Mouse (Mus musculus): ENCODE measurements around the gene Evi2a.

Evi2a gene

DNA sequence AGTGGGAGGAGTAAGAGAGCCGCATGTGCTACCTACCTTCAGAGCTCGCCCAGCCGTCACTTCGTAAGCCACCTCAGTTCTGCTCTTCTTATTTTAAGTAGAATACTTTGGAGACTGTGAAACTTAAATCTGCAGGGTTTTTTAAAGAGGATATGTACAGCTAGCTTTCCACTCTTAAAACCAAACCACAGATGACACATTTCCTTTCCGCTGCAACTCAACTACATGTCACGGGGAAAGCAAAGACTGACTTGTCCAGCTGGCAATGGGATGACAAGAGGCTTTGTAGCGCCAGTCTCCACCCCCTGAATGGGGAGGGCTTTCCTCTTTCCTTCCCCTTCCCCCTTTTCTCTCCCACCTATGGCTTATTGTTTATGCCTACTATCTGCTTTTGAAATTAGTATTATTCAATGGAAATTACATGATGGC lies at the start of gene Evi2a, which contains the start of gene Evi2:
TSS of gene Evi2a (minus strand) at position 277 of the 429 bp plus-strand sequence.
TSS of gene Evi2 (minus strand) at position 257 of the 429 bp plus-strand sequence.
- peak in 1 of 2 experiments; percentile 13 for DNase-seq

DNA sequence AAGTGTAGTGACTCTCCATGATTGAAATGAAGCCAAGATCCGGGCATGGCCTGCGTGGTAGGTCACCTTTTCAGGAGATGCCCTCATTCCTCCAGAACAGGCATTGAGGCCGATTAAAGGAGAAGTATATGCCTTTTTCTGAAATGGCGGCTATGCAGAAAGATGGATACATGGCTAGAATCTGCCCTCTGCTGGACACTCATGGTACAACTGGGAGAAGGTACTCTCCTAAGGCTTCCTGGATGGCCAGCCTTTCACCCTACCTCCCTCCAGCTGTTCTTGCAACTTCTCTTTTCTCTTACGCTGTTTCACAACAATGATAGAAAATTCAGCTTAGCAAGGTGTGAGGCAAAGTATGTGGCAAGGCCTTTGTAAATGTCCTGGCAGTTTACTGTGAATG lies 47.3 kb upstream of the Evi2a start:
- DNase-seq: peak; percentile 77 to 80

DNA sequence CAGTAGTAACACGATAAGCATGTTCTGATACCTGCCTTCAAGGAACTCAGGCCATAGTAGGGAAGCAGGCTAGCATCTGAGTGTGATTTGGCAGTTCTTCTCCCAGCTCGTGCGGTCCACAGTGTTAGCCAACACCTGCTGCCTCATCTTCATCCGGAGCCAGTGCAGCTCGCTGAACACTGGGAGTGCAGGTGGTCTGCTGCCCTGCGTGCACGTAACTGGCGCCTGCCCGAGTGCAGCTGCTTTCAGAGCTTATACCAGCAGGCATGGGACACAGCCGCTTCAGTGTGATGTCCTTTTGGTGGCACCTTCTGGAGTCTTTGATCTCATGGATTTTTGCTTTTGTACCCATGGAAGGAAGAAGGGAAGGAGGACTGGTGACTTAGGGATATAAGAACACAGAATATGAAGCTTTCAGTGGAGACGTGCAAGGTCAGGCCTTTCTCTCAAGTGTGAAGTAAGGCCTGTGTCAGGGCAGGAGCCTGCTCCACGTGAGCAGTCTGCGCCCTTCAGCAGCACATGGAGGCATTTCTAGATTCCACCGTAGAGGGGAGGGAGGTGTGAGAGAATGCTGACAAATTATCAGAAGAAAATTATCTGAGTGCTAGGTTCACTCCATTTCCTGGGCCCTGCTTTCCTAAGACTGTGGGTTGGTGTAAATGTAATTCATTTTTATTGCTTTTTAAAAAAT lies 45.1 kb upstream of the Evi2a start:
- no peak for DNase-seq

DNA sequence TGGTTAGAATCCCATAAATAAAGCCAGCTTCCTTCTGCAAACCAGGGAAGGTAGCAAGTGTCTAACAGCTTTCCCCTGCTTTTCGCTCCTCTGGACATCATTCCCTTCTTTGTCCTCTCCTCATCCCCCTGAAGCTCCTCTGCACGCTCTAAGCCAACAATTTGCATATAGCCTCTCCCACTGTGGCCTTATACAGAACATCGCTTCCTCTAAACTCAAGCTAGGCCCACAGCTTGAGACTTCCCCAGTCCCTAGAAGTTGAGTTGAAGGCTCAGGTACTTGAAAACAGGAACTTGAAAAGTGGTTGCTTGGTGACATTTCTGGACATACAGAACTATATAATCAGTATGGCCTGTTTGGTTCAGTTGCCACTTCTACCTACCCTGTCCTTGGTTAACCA lies 43.4 kb upstream of the Evi2a start:
- DNase-seq: no peak

DNA sequence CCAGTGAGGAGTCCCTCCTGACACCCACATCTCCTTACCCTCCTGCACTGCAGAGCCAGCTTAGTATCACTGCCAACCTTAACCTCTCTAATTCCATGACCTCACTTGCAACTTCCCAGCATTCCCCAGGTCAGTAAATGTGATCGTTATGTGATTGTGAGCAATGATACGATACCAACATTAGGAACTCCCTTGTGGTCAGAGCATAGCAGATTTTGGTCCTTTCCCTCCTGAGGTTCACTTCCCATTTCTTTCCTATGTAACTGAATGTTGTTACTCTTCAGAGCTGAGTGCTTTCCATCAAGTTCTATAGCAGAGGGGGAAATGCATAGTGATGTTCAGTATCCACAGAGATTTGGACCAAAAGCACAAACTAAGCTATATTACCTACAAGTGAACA lies 39.9 kb upstream of the Evi2a start:
- DNase-seq: no peak

DNA sequence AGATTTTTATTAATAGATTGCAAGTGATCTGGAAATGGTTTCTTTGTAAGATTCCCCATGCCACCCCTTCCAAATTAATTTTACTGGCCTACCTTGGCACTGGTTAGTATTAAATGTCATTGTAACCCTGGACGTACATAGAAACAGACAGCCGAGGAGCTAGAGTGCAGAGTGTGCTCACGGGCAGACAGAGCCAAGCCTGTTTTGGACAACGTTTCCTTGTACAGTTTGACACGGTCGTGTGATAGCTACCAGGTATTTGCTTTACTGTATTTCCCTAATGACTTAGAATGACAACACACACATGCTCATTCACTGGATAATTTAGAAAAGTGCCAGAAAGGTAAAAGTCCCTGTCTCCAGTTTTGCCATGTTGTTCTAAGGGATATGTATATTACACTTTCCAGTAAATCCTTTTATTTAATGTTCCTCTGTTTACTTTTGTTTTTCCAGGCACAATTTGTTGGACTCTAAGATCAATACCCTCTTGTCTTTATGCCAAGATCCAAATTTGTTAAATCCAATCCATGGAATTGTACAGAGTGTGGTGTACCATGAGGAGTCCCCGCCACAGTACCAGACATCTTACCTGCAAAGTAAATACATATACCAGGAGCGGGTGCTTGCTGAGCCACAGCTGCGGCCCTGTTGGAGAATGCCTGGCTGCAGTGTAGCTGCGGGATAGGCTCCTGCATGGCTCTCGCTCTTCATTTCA lies 37.9 kb upstream of the Evi2a start:
- no peak for DNase-seq

DNA sequence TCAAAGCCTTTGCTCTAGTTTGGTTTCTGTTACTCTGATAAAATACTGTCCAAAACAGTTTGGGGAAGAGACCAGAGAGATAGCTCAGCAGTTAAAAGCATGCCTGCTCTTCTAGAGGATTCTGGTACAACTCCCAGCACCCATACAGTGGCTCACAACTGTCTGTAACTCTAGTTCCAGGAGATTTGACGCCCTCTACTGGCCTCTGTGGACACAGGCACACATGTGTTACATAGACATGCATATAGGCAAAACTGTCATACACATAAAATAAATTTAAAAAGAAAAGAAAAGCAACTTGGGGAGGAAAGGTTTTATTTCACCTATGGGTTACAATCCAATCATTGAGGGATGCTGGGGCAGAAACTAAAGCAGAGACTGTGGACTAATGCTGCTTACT lies 36.5 kb upstream of the Evi2a start:
- DNase-seq: no peak

DNA sequence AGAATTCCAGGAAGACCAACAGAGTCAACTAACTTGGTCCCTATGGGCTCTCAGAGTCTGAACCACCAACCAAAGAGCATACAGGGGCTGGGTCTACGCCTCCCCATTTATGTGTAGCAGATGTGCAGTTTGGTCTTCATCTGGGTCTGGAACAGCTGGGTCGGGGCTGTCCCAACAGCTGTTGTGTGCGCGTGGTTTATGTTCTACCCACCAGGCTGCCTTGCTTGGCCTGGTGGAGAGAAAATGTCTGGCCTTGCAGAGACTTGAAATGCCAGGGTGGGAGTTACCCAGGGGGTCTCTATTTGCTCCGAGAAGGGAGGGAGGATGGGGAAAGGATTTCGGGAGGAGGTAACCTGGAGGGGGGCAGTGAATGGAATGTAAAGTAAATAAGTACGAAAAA lies 33.1 kb upstream of the Evi2a start:
- no peak for DNase-seq

DNA sequence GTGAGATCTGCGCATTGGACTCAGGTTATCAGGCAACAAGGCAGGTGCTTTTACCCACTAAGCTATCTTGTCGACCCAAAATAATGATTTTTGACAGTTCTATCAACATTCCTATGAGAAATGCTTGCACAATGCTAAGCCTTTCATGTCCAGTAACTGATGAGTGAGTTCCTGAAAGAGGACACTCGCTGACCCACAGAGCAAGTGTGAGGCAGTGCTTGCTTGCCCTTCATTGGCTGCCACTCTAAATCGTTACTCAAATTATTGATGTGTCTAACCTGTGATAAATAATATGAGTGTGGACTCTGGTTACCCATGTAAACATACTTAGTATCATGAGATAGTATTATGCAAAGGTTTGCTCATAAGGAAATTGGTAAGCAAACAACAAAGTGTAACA lies 30.1 kb upstream of the Evi2a start:
- DNase-seq: no peak

DNA sequence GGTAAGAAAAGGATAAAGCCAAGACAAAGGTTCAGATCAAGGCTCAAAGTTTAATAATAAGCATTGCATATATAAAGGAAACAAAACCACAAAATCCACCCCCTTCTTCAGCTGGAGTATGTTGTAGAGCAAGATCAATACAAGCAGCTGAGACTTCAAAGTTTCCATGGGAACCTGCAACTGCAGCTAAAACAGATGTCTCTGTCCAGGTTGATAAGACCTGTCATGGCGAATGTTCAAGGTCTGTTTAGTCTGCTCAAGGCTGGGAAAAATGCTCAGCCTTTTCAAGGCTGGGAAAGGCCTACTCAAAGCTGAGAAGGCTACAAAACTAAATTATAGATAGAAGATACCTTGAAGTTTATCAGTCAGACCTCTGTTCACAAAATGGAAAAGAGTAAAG lies 22.2 kb upstream of the Evi2a start:
- DNase-seq: no peak

DNA sequence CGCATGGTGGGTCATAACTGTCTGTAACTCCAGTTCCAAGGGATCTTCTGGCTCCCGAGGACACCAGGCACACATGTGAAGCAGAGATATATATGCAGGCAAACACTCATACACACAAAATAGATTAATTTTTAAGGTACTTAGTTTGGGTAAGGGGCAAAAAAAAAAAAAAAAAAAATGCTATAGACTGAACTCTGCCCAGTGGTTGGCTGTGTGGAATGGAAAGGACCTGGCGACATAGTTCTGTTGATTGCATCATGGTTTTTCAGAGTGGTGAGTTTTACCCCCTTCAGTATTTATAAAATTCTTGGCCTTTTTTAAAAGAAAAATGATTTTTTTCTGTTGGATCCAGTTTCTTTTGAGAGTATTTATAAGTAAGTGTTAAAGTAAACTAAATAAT lies 5.9 kb upstream of the Evi2a start:
- no peak for DNase-seq

DNA sequence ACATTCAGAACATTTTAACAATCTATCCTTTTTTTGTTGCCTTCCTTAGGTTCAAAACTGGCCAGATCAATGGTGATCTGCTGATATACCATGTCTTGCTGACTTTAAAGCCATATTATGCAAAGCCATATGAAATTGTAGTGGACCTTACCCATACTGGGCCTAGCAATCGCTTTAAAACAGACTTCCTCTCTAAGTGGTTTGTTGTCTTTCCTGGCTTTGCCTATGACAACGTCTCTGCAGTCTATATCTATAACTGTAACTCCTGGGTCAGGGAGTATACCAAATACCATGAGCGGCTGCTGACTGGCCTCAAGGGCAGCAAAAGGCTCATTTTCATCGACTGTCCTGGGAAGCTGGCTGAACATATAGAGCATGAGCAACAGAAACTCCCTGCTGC lies 5.1 kb upstream of the Evi2a start:
- no peak for DNase-seq

DNA sequence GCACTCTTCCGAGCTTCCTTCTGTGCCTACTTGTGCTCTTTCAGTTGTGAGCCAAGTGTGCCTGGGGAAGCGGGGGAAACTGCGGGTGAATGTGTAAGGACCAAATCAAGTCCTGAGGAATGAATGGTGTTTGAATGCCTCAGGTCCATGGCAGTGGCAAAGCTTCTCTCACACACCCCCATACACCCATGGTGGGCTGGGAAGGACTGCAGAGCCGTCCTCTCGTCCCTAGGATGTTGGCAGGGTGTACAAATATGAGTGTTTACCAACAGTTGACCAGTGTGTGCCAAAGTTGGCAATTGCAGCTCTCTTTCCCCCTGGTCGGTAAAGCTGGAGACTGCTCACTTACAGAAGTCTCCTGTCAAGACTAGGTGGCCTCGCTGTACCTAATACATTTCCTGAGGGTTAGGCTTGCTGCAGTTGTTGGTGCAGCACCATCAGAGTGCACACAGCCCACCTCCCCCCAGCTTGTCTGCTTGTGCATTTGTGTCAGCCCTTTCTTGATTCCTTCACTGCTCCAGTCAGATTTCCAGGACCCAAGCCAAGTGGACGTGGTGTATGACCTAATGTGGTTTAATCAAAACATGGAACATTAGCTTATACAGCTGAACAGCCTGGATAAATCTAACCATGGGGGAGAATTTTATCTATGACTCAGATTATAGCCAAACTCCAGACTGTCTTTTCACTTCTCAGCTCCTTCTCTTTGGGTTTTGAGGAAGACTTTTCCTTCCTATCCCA lies 3.7 kb upstream of the Evi2a start:
- peak; percentile 45 to 49 for DNase-seq

DNA sequence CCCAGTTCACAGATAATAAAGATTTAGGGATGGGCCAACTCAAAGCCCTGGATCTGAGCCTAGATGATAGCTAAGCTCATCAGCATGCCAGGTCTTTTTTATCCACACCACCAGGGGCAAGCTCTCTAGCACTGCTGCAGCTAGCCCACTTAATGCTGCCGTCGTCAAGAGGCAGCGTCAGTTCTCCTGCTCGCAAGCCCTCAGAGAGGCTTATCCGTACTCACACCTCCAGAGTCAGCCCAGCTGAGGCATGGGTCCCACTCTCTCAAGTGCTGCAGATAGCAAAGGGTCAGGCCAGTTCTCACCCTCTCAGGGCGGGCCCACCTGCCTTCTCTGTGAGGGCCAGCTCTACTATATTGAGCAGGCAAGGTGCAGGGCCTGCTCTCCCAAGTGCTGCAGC lies 2.9 kb upstream of the Evi2a start:
- DNase-seq: no peak

DNA sequence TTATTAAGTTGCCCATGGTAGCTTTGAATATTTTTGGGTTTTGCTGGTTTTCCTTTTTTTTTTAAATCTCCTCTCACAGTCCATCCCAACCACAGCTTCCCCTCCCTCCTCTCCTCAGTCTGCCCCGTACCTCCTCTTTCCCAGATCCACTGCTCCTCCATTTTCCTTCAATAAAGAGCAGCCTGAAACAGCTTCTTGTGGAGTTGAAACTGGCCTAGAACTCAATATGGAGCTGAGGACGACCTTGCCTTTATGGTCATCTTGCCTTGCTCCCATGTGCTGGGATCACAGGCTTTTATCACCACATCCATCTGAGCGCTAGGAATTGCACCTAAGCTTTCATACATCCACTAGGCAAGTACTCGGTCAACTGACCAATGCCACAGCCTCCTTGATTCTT lies 1.1 kb upstream of the Evi2a start:
- DNase-seq: no peak

DNA sequence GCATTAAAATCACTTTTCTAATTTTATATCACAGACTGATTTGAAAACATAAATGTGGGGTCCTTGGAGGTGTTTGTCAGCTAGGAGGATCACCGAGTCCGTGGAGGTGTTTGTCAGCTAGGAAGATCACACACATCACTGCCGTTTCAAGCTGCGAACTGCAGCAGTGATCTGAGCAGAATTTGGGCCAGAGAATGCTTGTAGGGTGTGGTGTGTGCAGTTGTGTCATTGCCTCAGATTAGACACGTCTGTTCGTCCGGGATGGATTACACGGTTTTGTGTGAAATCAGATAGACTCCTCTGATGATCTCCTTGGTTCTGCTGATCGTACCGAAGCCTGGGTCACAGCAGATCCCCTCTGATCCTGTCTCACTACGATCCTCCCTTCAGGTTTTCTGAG lies 365 bp upstream of the Evi2a start:
- DNase-seq: no peak

DNA sequence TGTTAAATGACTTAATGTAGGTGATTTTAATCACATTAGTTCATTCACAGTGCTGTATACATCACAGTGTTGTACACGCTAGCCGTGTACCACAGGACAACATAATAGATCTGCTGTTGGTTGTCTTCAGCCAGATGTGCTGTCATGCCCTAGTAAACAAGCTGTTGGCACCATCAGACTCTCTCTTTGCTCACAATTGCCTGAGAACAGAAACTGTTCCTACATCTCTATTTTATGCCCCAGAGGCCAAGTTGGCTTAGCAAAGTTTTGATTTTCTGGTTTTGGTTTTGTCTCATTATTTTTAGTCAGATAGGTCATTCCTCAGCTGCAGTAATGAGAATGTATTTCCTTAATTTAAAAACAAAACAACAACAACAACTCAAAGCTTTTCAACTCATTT lies 673 bp downstream of the Evi2a start:
- DNase-seq: no peak

DNA sequence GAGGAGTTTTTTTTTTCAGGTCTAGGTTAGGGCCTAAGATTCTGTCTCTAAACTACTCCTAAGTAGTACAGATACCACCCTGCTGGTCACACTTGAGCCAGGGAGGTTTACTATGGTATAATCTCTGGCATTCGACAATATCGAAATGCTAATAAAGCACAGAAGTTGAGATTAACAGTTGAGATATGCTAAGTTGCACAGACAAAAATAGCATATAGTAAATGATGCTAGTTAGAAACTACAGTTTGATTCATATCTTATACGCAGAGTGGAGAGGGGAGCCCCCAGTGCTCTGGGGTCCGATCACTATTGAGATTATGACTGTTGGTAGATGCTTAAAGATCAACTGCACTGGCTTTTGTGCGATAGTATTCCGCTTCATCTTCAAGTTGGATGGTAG lies 1.2 kb downstream of the Evi2a start:
- DNase-seq: no peak

DNA sequence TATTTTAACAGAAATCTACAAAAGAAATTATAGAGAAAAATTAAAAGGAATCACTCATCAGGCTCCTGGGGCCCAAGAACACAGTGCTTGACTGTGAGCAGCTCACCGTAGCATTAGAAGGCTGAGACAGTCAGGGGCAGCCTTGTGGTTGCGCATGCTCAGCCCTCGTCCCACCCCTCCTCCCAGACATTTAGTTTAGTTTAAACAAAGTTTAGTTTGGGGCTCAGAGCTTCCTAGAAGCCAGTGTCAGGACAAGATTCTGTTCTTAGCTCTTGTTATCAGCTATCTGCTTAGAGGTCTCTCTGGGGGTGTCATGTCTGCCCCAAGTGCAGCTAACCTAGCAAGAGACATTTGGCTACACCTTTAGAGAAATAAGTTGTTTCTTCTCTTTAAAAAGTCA lies 1.8 kb downstream of the Evi2a start:
- no peak for DNase-seq

DNA sequence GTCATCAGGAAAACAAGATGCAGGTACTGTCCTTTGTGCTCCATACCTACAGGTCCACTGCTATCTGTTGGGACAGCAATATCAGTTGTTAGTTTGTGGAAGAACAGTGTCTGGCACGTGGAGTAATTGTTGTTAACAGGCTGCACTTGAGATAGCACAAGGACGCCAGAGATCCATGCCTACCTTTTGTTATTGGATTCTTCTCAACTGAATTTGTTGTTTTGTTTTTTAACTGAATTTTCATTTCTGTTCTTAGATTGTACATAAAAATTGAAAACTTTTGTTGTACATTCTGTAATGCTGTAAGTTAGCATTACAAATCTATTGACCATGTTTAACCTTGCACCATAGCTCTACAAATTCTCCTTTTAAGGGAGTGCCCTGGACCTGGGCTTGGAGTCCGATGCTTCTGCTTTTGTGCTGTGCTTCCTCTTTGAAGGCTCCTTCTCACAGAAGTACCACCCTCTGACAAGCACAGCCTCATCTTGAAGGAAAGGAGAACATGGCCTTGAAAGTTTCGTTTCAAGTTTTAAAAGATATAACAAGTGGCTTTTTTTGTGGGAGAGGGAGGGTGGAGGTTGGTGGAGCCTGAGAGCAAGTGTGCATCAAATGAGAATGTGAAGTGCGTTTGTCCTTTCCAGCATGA lies 2.5 kb downstream of the Evi2a start:
- DNase-seq: no peak

DNA sequence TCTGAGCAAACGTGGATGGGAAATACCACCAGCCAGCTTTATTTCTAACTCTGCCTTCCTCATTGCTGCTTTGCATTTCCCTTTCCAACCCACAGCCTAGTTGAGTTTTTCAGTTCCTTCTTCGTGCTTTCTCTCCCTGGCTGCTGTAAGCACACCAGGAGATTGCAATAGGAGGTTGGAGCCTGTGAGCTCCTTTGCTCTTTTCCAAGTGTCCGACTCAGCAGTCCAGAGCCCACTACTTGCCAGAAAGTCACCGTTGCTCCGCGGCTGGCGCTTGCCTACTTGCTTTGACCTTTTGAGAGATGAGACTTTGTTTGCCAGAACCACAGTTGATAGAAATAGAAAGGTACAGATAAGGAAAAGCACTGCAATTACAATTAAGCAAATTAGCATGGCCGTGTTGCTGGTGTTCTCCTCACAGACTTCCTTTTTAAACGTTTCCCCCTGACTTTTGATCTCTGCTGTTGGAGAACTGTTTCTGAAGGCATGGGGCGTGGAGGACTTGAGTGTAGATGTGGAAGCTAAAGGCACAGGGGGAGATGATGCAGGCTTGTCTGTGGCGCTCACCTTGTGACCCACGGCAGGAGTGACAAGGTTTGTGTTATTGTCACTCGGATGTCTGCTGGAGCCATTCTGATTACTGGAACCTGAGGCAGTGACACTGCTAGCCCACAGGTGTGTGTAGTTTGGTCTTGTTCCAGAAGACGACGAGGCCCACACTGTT lies 3.2 kb downstream of the Evi2a start:
- DNase-seq: no peak

DNA sequence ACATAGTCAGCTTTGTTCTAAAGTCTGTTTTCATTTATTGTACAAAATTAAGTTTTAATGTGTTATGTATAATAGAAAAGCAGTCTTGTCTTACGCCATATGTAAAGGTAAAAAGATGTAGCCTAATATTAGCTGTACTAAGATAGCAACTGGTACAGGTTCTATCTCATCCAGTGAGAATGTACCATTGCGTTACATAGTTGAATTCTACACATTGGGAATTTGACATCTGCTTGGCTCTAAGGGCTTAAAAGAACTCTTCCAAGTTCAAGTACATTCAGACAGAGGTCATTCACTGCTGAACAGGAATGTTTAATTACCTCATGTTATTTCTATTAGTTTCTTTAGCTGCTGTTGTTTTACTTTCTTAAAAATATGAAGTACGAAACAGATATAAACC lies 3.9 kb downstream of the Evi2a start:
- no peak for DNase-seq

DNA sequence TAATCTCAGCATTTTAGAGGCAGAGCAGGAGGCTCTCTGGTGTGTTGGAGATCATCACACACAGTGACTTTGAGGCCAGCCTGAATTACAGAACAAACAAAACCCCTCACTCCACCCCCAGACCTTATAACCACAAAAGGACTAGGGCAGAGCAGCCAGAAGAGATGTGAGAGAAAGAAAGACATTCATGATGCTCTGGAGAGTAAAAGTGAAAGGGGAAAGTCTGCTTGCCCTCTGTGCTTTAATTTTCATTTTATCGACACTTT lies 6.2 kb downstream of the Evi2a start:
- no peak for DNase-seq

Measured in cerebellum, adult 18-20 months (tissue).